Mouse (Mus musculus): ENCODE data around the gene Ptgfrn.

DNA sequence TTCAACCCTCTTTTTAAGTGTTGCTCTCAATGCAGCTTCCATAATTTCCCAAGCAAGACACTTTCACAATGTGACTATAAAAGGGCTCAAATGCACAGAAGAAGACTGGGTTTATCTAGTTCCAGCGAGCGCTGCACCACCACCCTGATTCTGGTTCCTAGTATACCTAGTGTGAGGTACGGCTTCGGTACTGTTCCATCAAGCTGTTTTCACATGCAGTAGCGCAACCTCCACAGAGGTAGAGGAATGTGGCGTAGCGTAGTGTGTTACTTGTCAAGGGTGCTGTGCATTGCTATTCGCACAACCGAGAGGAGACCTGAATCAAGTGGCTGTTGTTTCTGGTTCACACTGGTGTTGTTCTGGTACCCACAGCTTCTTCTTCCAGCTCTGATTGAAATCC, 24.8 kb upstream of the Ptgfrn start:
- TF ChIP-seq CTCF (IDR thresholded peaks at IDR 0.05; ENCODE audit: low read depth) = no peak
- no peak for TF ChIP-seq EP300 (IDR thresholded peaks at IDR 0.05; ENCODE audit: low read depth)

All from heart, postnatal 0 days (tissue).